Mouse (Mus musculus) neural tube, embryonic 15.5 days (tissue): ENCODE results near the gene Zmat5. TPM values are rescaled to one million over a fixed set of nuclear protein-coding genes. Genes with fewer than 3 reads are reported as not detected.

ENCODE experiments used
- ATAC-seq: fragments of 200-750 bp; cut with Nextera tagmentation; 2 replicates; pipeline ENCODE4 v1.8.0; 2017; ENCODE audit warnings: mild to moderate bottlenecking, moderate TSS enrichment, moderate library complexity; ENCODE audit not compliant: low FRiP score
- H3K27ac ChIP-seq: fragments of 300-500 bp; sonication (generic); replicated peaks from 2 replicates; pipeline ENCODE4 v1.5.1; 2015; ENCODE audit warnings: mild to moderate bottlenecking, inconsistent platforms
- H3K27me3 ChIP-seq: fragments of 300-500 bp; sonication (generic); replicated peaks from 2 replicates; pipeline ENCODE4 v1.6.1; 2015; ENCODE audit warnings: inconsistent platforms
- H3K36me3 ChIP-seq: fragments of 300-500 bp; sonication (generic); 2 replicates; pipeline ENCODE4 v1.6.1; 2015; ENCODE audit warnings: inconsistent platforms
- H3K4me1 ChIP-seq: fragments of 300-500 bp; sonication (generic); 2 replicates; pipeline ENCODE4 v1.6.1; 2015; ENCODE audit warnings: inconsistent platforms
- H3K4me2 ChIP-seq: fragments of 300-500 bp; sonication (generic); 2 replicates; pipeline ENCODE4 v1.6.1; 2015; ENCODE audit warnings: inconsistent platforms, mild to moderate bottlenecking, moderate library complexity
- H3K4me3 ChIP-seq: fragments of 300-500 bp; sonication (generic); replicated peaks from 2 replicates; pipeline ENCODE4 v1.5.1; 2015; ENCODE audit warnings: mild to moderate bottlenecking, inconsistent platforms
- H3K9ac ChIP-seq: fragments of 300-500 bp; sonication (generic); replicated peaks from 2 replicates; pipeline ENCODE4 v1.6.1; 2015; ENCODE audit warnings: mild to moderate bottlenecking, inconsistent platforms
- H3K9me3 ChIP-seq: fragments of 300-500 bp; sonication (generic); replicated peaks from 2 replicates; pipeline ENCODE4 v1.6.1; 2016; ENCODE audit warnings: inconsistent platforms
- WGBS: fragments of 180-500 bp; shearing (Covaris S2); methylation state at CpG from one replicate; pipeline ENCODE4 v1.1.7; 2015; ENCODE audit warnings: mixed read lengths; 5-methylcytosine and 5-hydroxymethylcytosine counted together
- polyA plus RNA-seq: library from polyadenylated mRNA; unstranded; fragments of >200 nt; fragmentation: Nextera tagmentation; extraction: Ambion mirVana; gene quantifications from 2 replicates; pipeline ENCODE4 v1.2.1, GENCODE M21; 2015

Gene Zmat5
- 60.9 and 65.3 TPM in 2 replicates for polyA plus RNA-seq

GRCm38 (mm10) chr11:4704072-4704964, at the start of gene Zmat5, which contains the start of gene Uqcr10:
Gene Zmat5 (plus strand): TSS chr11:4704678.
Gene Uqcr10 (minus strand): TSS chr11:4704342.
- Histone ChIP-seq H3K4me3 (peak within 1 kb of the TSS; percentile 69), H3K9ac (peak within 1 kb of the TSS; percentile 75), H3K27me3 (no peaks in the 10 kb centered on the region), H3K4me1 (peaks cover 20% of the 10 kb centered on the region), H3K4me2 (peak within 1 kb of the TSS; percentile 92), H3K36me3 (peaks cover 17% of the 10 kb centered on the region), H3K9me3 (no peaks in the 10 kb centered on the region), H3K27ac (peak within 1 kb of the TSS; percentile 85)
- peak; percentile 99 for ATAC-seq
- 0% methylated on average over 47 of the region's 47 CpGs for WGBS

GRCm38 (mm10) chr11:4659818-4660217, 44.7 kb upstream of the Zmat5 start:
- Histone ChIP-seq H3K4me2 (no peak overlapping the region), H3K4me3 (no peak overlapping the region), H3K36me3 (peaks cover 57% of the 10 kb centered on the region), H3K9ac (no peak overlapping the region), H3K27ac (no peak overlapping the region), H3K9me3 (no peaks in the 10 kb centered on the region), H3K4me1 (0 out of 2 replicates have a peak, but pooled peaks cover 6% of the 10 kb centered on the region), H3K27me3 (no peaks in the 10 kb centered on the region)
- no peak for ATAC-seq
- 95% methylated on average over 1 of the region's 1 CpGs for WGBS

GRCm38 (mm10) chr11:4660309-4661025, 44.0 kb upstream of the Zmat5 start:
- H3K4me1 ChIP-seq = 0 out of 2 replicates have a peak, but pooled peaks cover 6% of the 10 kb centered on the region
- no peak overlapping the region for H3K9ac ChIP-seq
- ATAC-seq = no peak
- H3K27me3 ChIP-seq = no peaks in the 10 kb centered on the region
- no peak overlapping the region for H3K4me3 ChIP-seq
- H3K9me3 ChIP-seq = no peaks in the 10 kb centered on the region
- H3K27ac ChIP-seq = no peak overlapping the region
- H3K4me2 ChIP-seq = no peak overlapping the region
- peaks cover 51% of the 10 kb centered on the region for H3K36me3 ChIP-seq
- 74% methylated on average over 7 of the region's 7 CpGs for WGBS

DNA sequence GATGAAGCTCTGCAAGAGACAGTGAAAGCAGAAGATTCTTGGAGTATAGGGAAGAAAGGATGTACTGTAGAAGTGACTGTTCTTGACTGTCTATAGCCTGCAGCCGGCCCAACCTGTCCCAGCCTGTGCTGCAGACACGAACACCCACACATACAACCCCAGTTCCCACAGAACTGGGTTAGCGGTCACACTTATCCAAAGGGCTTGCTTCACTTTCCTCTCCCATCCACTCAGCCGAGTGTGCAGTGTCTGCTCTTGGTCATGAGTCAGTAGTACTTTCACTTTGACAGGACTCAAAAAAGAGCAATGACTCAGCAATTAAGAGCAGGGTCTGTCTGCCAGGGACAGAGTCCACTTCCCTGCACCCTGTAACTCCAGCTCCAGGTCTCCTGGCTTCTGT, 43.2 kb upstream of the Zmat5 start:
- Histone ChIP-seq H3K36me3 (peaks cover 47% of the 10 kb centered on the region), H3K4me1 (0 out of 2 replicates have a peak, but pooled peaks cover 6% of the 10 kb centered on the region), H3K4me3 (no peak overlapping the region), H3K9me3 (no peaks in the 10 kb centered on the region), H3K27me3 (no peaks in the 10 kb centered on the region), H3K27ac (0 out of 2 replicates have a peak overlapping the region, but pooled peaks have one; percentile 9), H3K4me2 (no peak overlapping the region), H3K9ac (no peak overlapping the region)
- WGBS = 90% methylated on average over 4 of the region's 4 CpGs
- ATAC-seq = no peak

DNA sequence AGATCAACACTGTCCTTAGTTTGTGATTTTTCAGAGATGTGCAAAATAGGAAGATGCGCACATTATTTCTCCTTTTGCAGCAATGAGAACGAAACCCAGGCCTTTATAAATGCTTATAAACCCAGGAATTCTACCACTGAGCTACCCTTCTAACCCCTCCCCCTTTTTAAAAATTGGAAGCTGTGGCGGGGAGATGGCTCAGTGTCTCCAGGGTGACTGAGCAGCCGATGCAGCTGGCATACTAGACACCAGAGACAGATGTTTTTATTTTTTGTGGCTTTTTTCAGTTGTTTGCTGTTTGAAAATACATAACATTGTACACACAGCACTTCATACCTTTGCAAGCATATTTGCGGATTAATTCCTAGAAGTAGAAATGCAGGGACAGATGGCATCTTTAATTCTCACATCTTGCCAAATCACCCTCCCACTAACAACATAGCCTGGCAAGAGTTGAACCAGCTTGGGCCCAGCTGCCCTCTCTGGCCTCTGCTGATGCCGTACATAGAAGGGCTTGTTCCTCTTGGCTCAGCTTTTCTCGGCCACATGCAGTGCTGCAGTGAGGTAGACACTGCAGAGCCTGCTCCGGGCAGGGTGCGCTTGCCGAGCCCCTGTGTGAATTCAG, 42.5 kb upstream of the Zmat5 start:
- Histone ChIP-seq H3K4me2 (no peak overlapping the region), H3K27ac (0 out of 2 replicates have a peak overlapping the region, but pooled peaks have one; percentile 9), H3K9ac (no peak overlapping the region), H3K27me3 (no peaks in the 10 kb centered on the region), H3K4me1 (0 out of 2 replicates have a peak, but pooled peaks cover 6% of the 10 kb centered on the region), H3K4me3 (no peak overlapping the region), H3K9me3 (no peaks in the 10 kb centered on the region), H3K36me3 (peaks cover 46% of the 10 kb centered on the region)
- WGBS = 74% methylated on average over 10 of the region's 10 CpGs
- ATAC-seq = no peak; the same call in 1 of the 2 replicates

GRCm38 (mm10) chr11:4662496-4662878, 42.0 kb upstream of the Zmat5 start:
- Histone ChIP-seq H3K4me3 (no peak overlapping the region), H3K9ac (no peak overlapping the region), H3K36me3 (peaks cover 42% of the 10 kb centered on the region), H3K4me1 (0 out of 2 replicates have a peak, but pooled peaks cover 6% of the 10 kb centered on the region), H3K9me3 (no peaks in the 10 kb centered on the region), H3K4me2 (no peak overlapping the region), H3K27ac (0 out of 2 replicates have a peak overlapping the region, but pooled peaks have one; percentile 1), H3K27me3 (no peaks in the 10 kb centered on the region)
- WGBS = 89% methylated on average over 11 of the region's 11 CpGs
- ATAC-seq = no peak

- Histone ChIP-seq H3K27ac (no peak overlapping the region), H3K9ac (no peak overlapping the region), H3K9me3 (no peaks in the 10 kb centered on the region), H3K4me2 (no peak overlapping the region), H3K4me1 (no peaks in the 10 kb centered on the region), H3K36me3 (peaks cover 42% of the 10 kb centered on the region), H3K27me3 (no peaks in the 10 kb centered on the region), H3K4me3 (no peak overlapping the region)
- ATAC-seq = no peak
- 90% methylated on average over 4 of the region's 4 CpGs for whole genome bisulfite sequencing
Observed at GRCm38 (mm10) chr11:4671736-4672135, 32.7 kb upstream of the Zmat5 start.

GRCm38 (mm10) chr11:4674593-4674992, 29.9 kb upstream of the Zmat5 start:
- Histone ChIP-seq H3K4me3 (no peak overlapping the region), H3K27ac (no peak overlapping the region)

DNA sequence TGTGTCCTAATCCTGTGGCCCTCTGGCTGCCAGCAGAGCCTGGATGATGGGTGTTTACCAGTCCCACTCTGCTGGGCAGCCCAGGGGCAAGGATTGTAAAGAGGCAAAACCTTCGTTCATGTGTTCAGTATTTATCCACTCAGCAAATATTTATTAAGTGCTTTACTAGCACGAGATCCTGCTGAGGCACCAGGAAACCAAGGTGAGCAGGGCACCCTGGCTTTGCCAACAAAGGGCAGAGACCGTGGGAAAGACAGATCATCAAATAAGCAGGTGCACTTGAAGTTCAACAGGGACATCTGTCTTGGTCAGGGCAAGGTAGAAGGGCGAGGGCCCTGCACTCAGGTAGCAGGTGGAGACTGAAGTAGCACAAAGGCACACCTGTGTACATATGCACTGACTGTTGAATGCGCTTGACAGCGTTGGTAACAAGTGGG, 29.3 kb upstream of the Zmat5 start:
- Histone ChIP-seq H3K27me3 (no peaks in the 10 kb centered on the region), H3K27ac (no peak overlapping the region), H3K4me1 (peaks cover 10% of the 10 kb centered on the region; the same call in 1 of the 2 replicates), H3K36me3 (peaks cover 52% of the 10 kb centered on the region), H3K9ac (no peak overlapping the region), H3K9me3 (no peaks in the 10 kb centered on the region), H3K4me2 (no peak overlapping the region), H3K4me3 (no peak overlapping the region)
- ATAC-seq = no peak
- WGBS = 91% methylated on average over 6 of the region's 6 CpGs

More at GRCm38 (mm10) chr11:4674593-4674992, 29.9 kb upstream of the Zmat5 start:
- no peak for ATAC-seq
- Histone ChIP-seq H3K4me2 (no peak overlapping the region), H3K36me3 (peaks cover 51% of the 10 kb centered on the region), H3K9ac (no peak overlapping the region), H3K27me3 (no peaks in the 10 kb centered on the region), H3K9me3 (no peaks in the 10 kb centered on the region), H3K4me1 (peaks cover 5% of the 10 kb centered on the region; the same call in 1 of the 2 replicates)
- WGBS = 100% methylated on average over 1 of the region's 1 CpGs

GRCm38 (mm10) chr11:4675693-4676092, 28.8 kb upstream of the Zmat5 start:
- H3K36me3 ChIP-seq = peaks cover 54% of the 10 kb centered on the region

DNA sequence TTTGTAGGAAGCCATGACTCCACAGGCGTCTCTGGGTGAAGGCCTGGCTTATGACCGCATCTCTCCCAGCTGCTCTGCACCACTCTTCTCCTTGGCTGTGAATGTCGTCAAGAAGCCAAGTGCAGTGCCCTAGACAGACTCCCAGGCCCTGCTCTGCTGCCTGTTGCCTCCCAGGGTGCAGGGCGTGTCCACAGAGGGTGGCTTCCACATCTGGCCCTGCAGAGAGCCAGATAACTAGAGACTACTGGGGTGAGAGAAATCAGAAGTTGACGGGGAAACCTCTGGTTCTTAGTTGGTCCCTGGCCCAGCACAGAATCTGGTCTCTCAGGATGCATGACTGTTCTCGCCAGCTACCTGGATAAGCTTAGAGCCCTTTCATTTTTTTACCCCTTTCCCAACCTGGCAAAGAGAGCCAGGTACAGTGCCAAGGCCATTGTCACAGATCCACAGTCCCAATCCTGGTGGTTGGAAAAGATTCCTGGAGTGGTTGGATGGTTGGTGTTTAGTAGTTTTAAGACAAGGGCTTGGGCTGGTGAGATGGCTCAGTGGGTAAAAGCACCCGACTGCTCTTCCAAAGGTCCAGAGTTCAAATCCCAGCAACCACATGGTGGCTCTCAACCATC, 27.1 kb upstream of the Zmat5 start:
- Histone ChIP-seq H3K4me2 (no peak overlapping the region), H3K27ac (no peak overlapping the region), H3K36me3 (peaks cover 62% of the 10 kb centered on the region), H3K9me3 (no peaks in the 10 kb centered on the region), H3K27me3 (no peaks in the 10 kb centered on the region), H3K4me3 (no peak overlapping the region), H3K9ac (no peak overlapping the region), H3K4me1 (peaks cover 11% of the 10 kb centered on the region; the same call in 1 of the 2 replicates)
- 89% methylated on average over 7 of the region's 7 CpGs for WGBS
- no peak for ATAC-seq

More at GRCm38 (mm10) chr11:4675693-4676092, 28.8 kb upstream of the Zmat5 start:
- Histone ChIP-seq H3K4me1 (peaks cover 11% of the 10 kb centered on the region; the same call in 1 of the 2 replicates), H3K27ac (no peak overlapping the region), H3K4me3 (no peak overlapping the region), H3K4me2 (no peak overlapping the region), H3K9ac (no peak overlapping the region), H3K9me3 (no peaks in the 10 kb centered on the region), H3K27me3 (no peaks in the 10 kb centered on the region)
- ATAC-seq = no peak
- 96% methylated on average over 6 of the region's 6 CpGs for WGBS
